In the genomic region with DNA sequence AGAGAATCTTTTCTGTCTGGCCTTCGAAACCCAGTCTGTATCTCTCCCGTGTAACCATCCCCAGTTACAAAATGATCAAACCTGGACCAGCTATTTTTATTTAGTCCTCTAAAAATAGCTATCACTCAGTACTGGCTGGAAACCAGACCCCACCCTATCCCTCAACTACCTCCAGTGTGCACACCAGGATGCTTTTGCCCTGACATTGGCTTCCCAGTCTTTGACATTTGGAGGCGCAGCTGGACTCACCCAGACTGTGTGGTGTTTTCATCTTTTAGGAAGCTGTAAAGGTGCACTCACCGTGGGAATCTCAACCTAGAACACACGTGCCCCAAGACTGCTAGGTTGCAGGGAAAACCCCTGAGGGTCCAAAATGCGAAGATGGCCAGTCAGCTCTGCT, we compare ENCODE assay signal across 8 mouse cellular contexts. TPM values are rescaled to one million over a fixed set of nuclear protein-coding genes. Genes with fewer than 3 reads are reported as not detected.
DNase-seq lines count a peak whose midpoint lies in the region; ATAC-seq and TF ChIP-seq lines count a peak whose summit lies in the region.

No protein-coding gene starts in this region.

- no peaks in the 10 kb centered on the region for H3K9me3 ChIP-seq in kidney, embryonic 15.5 days (replicated peaks)
- no peaks in the 10 kb centered on the region for H3K9me3 ChIP-seq in embryonic facial prominence, embryonic 13.5 days
- H3K9me3 ChIP-seq in hindbrain, embryonic 16.5 days (ENCODE audit: control insufficient read depth, low read length): no peaks in the 10 kb centered on the region

- no peaks in the 10 kb centered on the region for H3K27me3 ChIP-seq in kidney, embryonic 15.5 days
- H3K27me3 ChIP-seq in embryonic facial prominence, embryonic 13.5 days: peaks cover 19% of the 10 kb centered on the region
- H3K27me3 ChIP-seq in hindbrain, embryonic 16.5 days (replicated peaks; ENCODE audit: control insufficient read depth, insufficient read depth, low read length): no peaks in the 10 kb centered on the region
- peaks cover 7% of the 10 kb centered on the region for H3K27me3 ChIP-seq in myocyte (ENCODE audit: control insufficient read depth, insufficient read depth, insufficient read length)

- peak overlapping the region; percentile 80 for H3K4me2 ChIP-seq in kidney, embryonic 15.5 days
- H3K4me2 ChIP-seq in embryonic facial prominence, embryonic 13.5 days: peak overlapping the region; percentile 91
- H3K4me2 ChIP-seq in hindbrain, embryonic 16.5 days (ENCODE audit: low read length): peak overlapping the region; percentile 97
- peak overlapping the region; percentile 94 for H3K4me2 ChIP-seq in myocyte (ENCODE audit: low read depth)

- 0 out of 2 replicates have a peak overlapping the region, but pooled peaks have one; percentile 68 for H3K9ac ChIP-seq in kidney, embryonic 15.5 days
- H3K9ac ChIP-seq in embryonic facial prominence, embryonic 13.5 days: peak overlapping the region; percentile 75
- H3K9ac ChIP-seq in hindbrain, embryonic 16.5 days (ENCODE audit: low read depth, low read length): peak overlapping the region; percentile 57

- whole genome bisulfite sequencing in kidney, embryonic 15.5 days: 37% methylated on average over 6 of the region's 6 CpGs
- 27% methylated on average over 6 of the region's 6 CpGs for WGBS in embryonic facial prominence, embryonic 13.5 days
- 33% methylated on average over 6 of the region's 6 CpGs for WGBS in hindbrain, embryonic 16.5 days

- H3K36me3 ChIP-seq in kidney, embryonic 15.5 days: no peaks in the 10 kb centered on the region; the same call in 1 of the 2 replicates
- no peaks in the 10 kb centered on the region for H3K36me3 ChIP-seq in embryonic facial prominence, embryonic 13.5 days
- no peaks in the 10 kb centered on the region for H3K36me3 ChIP-seq in hindbrain, embryonic 16.5 days (ENCODE audit: control insufficient read depth, insufficient read depth, low read length)
- no peaks in the 10 kb centered on the region for H3K36me3 ChIP-seq in myocyte (ENCODE audit: control insufficient read depth, insufficient read depth)

- no peak for TF ChIP-seq POLR2A in myocyte (IDR thresholded peaks at IDR 0.05; ENCODE audit: insufficient read length, low read depth)

- H3K4me3 ChIP-seq in kidney, embryonic 15.5 days (replicated peaks): peak overlapping the region; percentile 78
- peak overlapping the region; percentile 71 for H3K4me3 ChIP-seq in embryonic facial prominence, embryonic 13.5 days
- peak overlapping the region; percentile 70 for H3K4me3 ChIP-seq in hindbrain, embryonic 16.5 days (ENCODE audit: low read length)
- H3K4me3 ChIP-seq in myocyte: peak overlapping the region; percentile 22

- H3K27ac ChIP-seq in kidney, embryonic 15.5 days: peak overlapping the region; percentile 94
- H3K27ac ChIP-seq in embryonic facial prominence, embryonic 13.5 days: peak overlapping the region; percentile 74
- peak overlapping the region; percentile 69 for H3K27ac ChIP-seq in hindbrain, embryonic 16.5 days (ENCODE audit: low read depth, low read length)

- ATAC-seq in kidney, embryonic 15.5 days (replicated peaks; ENCODE audit: low FRiP score): peak; percentile 2; the same call in 1 of the 2 replicates
- ATAC-seq in embryonic facial prominence, embryonic 13.5 days (ENCODE audit: insufficient number of reproducible peaks, insufficient read depth, low FRiP score, low TSS enrichment, low read depth): no peak
- no peak for ATAC-seq in hindbrain, embryonic 16.5 days

- no peak for DNase-seq in kidney, postnatal 4 days
- no peak for DNase-seq in cerebellum, postnatal 4 days (ENCODE audit: low spot score in 2 of 2)
- DNase-seq in layer of hippocampus, adult 8-10 months (ENCODE audit: low spot score in 2 of 2): no peak
- DNase-seq in cerebellum, adult 18-20 months: no peak

- peaks cover 26% of the 10 kb centered on the region for H3K4me1 ChIP-seq in kidney, embryonic 15.5 days
- peaks cover 17% of the 10 kb centered on the region for H3K4me1 ChIP-seq in embryonic facial prominence, embryonic 13.5 days
- peaks cover 11% of the 10 kb centered on the region for H3K4me1 ChIP-seq in hindbrain, embryonic 16.5 days (ENCODE audit: control insufficient read depth, insufficient read depth, low read depth, low read length)

- H3ac ChIP-seq in myocyte (ENCODE audit: control insufficient read depth, insufficient read length): no peak overlapping the region

- no peaks in the 10 kb centered on the region for H3K79me2 ChIP-seq in myocyte (ENCODE audit: control insufficient read depth, insufficient read depth)

TF ChIP-seq in myocyte, 11 proteins besides CTCF, POLR2A, EP300 and RAD21:
- TF ChIP-seq MAX (IDR thresholded peaks at IDR 0.05; ENCODE audit: low read depth): no peak
- no peak for TF ChIP-seq TCF3 (IDR thresholded peaks at IDR 0.05; ENCODE audit: insufficient read length, low read depth)
- TF ChIP-seq E2F4 (IDR thresholded peaks at IDR 0.05; ENCODE audit: insufficient read depth): no peak
- TF ChIP-seq POLR2AphosphoS2 (IDR thresholded peaks at IDR 0.05; ENCODE audit: insufficient read length, low read depth): no peak

RNA-seq across cellular contexts. Expression of a gene that starts 0.6 kb away (rescaled TPM):
- 35.3 and 36.4 TPM in 2 replicates for polyA plus RNA-seq in kidney, embryonic 15.5 days (2015; fragmentation: Nextera tagmentation; extraction: Ambion mirVana)
- 19.8 and 22.4 TPM in 2 replicates for polyA plus RNA-seq in embryonic facial prominence, embryonic 13.5 days (2015; fragmentation: Nextera tagmentation; extraction: Ambion mirVana)
- polyA plus RNA-seq in hindbrain, embryonic 16.5 days (2015; fragmentation: Nextera tagmentation; extraction: Ambion mirVana): 5.1 and 6.4 TPM in 2 replicates
- 1.5 TPM for polyA plus RNA-seq in myocyte (2012; fragmentation: generic; extraction: Trizol)
- total RNA-seq in layer of hippocampus, adult 8-10 months (2022): 10 to 100 TPM; 13.5 to 16.6 (median 15.3) TPM

Comparison
In these comparisons a context has a peak if more than half of its experiments do, and no peak if none do; other contexts are left out.
1. H3K4me3 ChIP-seq: peak in every context shown above with its lines; median percentile 78 in kidney, embryonic 15.5 days; 71 in embryonic facial prominence, embryonic 13.5 days; 70 in hindbrain, embryonic 16.5 days; 22 in myocyte.